Mouse (Mus musculus) forebrain, embryonic 11.5 days (tissue): Measurements from ENCODE around the gene Fut2. TPM values are rescaled to one million over a fixed set of nuclear protein-coding genes. Genes with fewer than 3 reads are reported as not detected.
"Not testable (repeated sequence)": the region's sequence is repeated elsewhere in the genome, so short reads cannot be mapped to it uniquely, and the experiment has no call there.

Experiments used
- ATAC-seq: fragments of 200-750 bp; cut with Nextera tagmentation; replicated peaks from 2 replicates; pipeline ENCODE4 v1.8.0; 2017; ENCODE audit warnings: moderate TSS enrichment; ENCODE audit not compliant: low FRiP score
- DNase-seq: peaks from one replicate; pipeline ENCODE4 v3.0.0-alpha.2; 2017; ENCODE audit warnings: low spot score
- H3K27ac ChIP-seq: fragments of 300-500 bp; sonication (generic); 2 replicates; pipeline ENCODE4 v1.5.1; 2014; ENCODE audit warnings: low read depth, low read length
- H3K27me3 ChIP-seq: fragments of 300-500 bp; sonication (generic); 2 replicates; pipeline ENCODE4 v1.6.1; 2014; ENCODE audit warnings: mild to moderate bottlenecking, low read length, mixed read lengths; ENCODE audit not compliant: control insufficient read depth, insufficient read depth
- H3K36me3 ChIP-seq: fragments of 300-500 bp; sonication (generic); 2 replicates; pipeline ENCODE4 v1.6.1; 2014; ENCODE audit warnings: mild to moderate bottlenecking, low read length, moderate library complexity, mixed read lengths; ENCODE audit not compliant: control insufficient read depth, insufficient read depth
- H3K4me1 ChIP-seq: fragments of 300-500 bp; sonication (generic); replicated peaks from 2 replicates; pipeline ENCODE4 v1.6.1; 2014; ENCODE audit warnings: low read length, mixed read lengths; ENCODE audit not compliant: control insufficient read depth, insufficient read depth
- H3K4me2 ChIP-seq: fragments of 300-500 bp; sonication (generic); 2 replicates; pipeline ENCODE4 v1.6.1; 2014; ENCODE audit warnings: low read depth, mild to moderate bottlenecking, low read length, moderate library complexity, mixed read lengths; ENCODE audit not compliant: severe bottlenecking
- H3K4me3 ChIP-seq: fragments of 300-500 bp; sonication (generic); 2 replicates; pipeline ENCODE4 v1.5.1; 2014; ENCODE audit warnings: low read depth, low read length
- H3K9ac ChIP-seq: fragments of 300-500 bp; sonication (generic); 2 replicates; pipeline ENCODE4 v1.6.1; 2014; ENCODE audit warnings: low read length
- H3K9me3 ChIP-seq: fragments of 300-500 bp; sonication (generic); 2 replicates; pipeline ENCODE4 v1.6.1; 2016; ENCODE audit warnings: low read length, mixed read lengths; ENCODE audit not compliant: control insufficient read depth
- WGBS: fragments of 180-500 bp; shearing (Covaris S2); extraction: QIAGEN DNeasy Blood & Tissue Kit; methylation state at CpG from one replicate; pipeline ENCODE4 v1.1.7; 2014; 5-methylcytosine and 5-hydroxymethylcytosine counted together
- polyA plus RNA-seq: library from polyadenylated mRNA; unstranded; fragments of >200 nt; fragmentation: Nextera tagmentation; extraction: Ambion mirVana; gene quantifications from 2 replicates; pipeline ENCODE4 v1.2.1, GENCODE M21; 2014

Fut2 gene
- polyA plus RNA-seq, 1 experiment from 2014 or later: not detected

DNA sequence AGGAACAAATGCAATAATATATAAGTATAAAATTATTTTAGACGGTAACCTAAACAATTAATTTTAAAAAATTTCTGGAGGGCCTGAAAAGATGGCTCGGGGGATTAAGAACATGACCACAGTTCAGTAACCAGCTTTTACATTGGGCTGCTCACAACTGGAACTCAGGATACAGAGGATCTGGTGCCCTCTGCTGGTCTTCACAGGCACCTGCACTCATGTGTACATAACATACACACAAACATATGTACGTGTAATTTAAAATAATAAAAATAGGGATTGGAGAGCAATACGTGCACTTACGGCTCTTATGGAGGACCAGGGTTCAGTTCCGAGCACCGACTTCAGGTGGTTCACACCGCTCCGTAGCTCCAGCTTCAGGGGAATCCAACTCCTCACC is 2.7 kb upstream of the Fut2 start:
- H3K27ac ChIP-seq: no peak overlapping the region
- no peak overlapping the region for H3K9ac ChIP-seq
- no peaks in the 10 kb centered on the region for H3K4me1 ChIP-seq
- H3K4me2 ChIP-seq: no peak overlapping the region
- no peak overlapping the region for H3K4me3 ChIP-seq
- ATAC-seq: no peak
- H3K27me3 ChIP-seq: no peaks in the 10 kb centered on the region
- no peaks in the 10 kb centered on the region for H3K36me3 ChIP-seq
- DNase-seq: no peak
- H3K9me3 ChIP-seq: no peaks in the 10 kb centered on the region
- WGBS: 96% methylated on average over 9 of the region's 9 CpGs

DNA sequence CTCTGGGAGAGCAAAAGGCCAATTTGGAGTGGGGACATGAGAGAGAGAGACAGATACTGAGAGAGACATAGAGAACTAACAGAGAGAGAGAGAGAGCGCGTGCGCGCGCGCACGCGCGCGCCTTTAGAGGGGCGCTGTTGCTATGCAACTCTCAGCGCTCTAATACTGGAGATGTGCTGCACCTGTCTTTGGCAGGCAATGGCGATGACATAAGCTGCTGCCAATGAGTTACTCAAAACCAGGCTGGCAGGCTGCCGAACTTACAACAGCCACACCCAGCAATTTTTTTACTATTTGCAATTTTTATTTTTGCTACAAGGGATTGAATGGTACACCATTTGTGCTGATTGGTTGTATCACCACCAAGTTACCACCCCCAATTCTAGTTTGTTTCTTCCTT is 1.6 kb upstream of the Fut2 start:
- no peaks in the 10 kb centered on the region for H3K27me3 ChIP-seq
- no peaks in the 10 kb centered on the region for H3K9me3 ChIP-seq
- no peaks in the 10 kb centered on the region for H3K4me1 ChIP-seq
- no peaks in the 10 kb centered on the region for H3K36me3 ChIP-seq
- H3K27ac ChIP-seq: no peak overlapping the region
- WGBS: 80% methylated on average over 14 of the region's 14 CpGs
- H3K4me2 ChIP-seq: no peak overlapping the region
- no peak overlapping the region for H3K9ac ChIP-seq
- H3K4me3 ChIP-seq: no peak overlapping the region
- DNase-seq: no peak
- no peak for ATAC-seq

DNA sequence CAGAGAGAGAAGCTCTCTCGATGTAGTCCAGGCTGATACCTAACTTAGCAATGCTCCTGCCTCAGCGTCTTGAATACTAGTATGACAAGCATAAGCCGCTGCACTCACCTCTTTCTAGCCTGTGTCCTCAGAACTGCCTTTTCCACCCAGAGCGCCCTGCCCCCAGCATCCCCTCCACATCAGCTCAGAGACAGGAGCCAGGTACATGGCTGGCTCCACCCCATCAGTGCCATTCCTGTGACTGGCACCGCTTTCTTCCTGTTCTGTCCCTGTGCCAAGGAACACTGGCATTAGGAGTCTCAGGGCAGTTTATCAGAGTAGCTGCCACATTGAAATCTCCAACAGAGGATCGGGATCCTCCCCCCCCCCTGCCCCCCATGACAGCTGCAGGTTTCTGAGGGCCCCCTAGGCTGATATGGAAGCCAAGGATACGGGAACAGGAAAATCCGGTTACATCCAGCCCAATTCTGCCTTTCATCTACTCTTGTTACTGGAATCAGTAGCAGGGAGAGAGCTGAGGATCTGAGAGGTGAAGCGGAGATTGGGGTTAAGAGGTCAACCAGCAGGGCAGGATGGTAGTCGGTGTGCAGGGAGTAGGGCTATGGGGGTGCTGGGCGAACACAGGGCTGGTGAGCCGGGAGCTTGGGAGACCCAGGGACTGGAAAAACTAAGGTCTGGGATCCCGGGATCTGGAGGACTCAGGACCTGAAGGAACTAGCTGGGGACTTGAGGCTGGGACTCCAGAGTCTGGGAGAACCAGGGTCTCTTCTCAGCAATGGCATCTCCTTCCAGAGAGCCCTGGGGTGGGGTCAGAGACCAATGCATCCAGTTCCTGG is 673 bp downstream of the Fut2 start:
- no peaks in the 10 kb centered on the region for H3K27me3 ChIP-seq
- WGBS: 64% methylated on average over 13 of the region's 13 CpGs
- H3K9me3 ChIP-seq: no peaks in the 10 kb centered on the region
- DNase-seq: no peak
- no peak overlapping the region for H3K27ac ChIP-seq
- H3K36me3 ChIP-seq: no peaks in the 10 kb centered on the region
- H3K9ac ChIP-seq: no peak overlapping the region
- no peaks in the 10 kb centered on the region for H3K4me1 ChIP-seq
- no peak overlapping the region for H3K4me2 ChIP-seq
- ATAC-seq: no peak
- H3K4me3 ChIP-seq: no peak overlapping the region

DNA sequence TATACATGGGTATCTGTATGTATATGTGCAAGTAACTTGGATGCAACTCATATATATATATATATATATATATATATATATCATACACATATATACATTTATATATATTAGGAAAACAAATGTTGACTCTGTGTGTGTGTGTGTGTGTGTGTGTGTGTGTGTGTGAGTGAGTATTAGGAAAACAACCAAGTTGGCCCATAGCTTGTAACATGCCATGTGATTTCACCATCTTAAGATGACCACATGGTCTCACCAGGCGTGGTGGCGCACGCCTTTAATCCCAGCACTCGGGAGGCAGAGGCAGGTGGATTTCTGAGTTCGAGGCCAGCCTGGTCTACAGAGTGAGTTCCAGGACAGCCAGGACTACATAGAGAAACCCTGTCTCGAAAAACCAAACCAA is 4.5 kb downstream of the Fut2 start:
- H3K27me3 ChIP-seq, H3K9me3 ChIP-seq, H3K4me1 ChIP-seq, DNase-seq, H3K9ac ChIP-seq, H3K4me3 ChIP-seq, H3K36me3 ChIP-seq, H3K4me2 ChIP-seq, ATAC-seq, H3K27ac ChIP-seq: not testable (repeated sequence)
- WGBS: 90% methylated on average over 6 of the region's 6 CpGs

DNA sequence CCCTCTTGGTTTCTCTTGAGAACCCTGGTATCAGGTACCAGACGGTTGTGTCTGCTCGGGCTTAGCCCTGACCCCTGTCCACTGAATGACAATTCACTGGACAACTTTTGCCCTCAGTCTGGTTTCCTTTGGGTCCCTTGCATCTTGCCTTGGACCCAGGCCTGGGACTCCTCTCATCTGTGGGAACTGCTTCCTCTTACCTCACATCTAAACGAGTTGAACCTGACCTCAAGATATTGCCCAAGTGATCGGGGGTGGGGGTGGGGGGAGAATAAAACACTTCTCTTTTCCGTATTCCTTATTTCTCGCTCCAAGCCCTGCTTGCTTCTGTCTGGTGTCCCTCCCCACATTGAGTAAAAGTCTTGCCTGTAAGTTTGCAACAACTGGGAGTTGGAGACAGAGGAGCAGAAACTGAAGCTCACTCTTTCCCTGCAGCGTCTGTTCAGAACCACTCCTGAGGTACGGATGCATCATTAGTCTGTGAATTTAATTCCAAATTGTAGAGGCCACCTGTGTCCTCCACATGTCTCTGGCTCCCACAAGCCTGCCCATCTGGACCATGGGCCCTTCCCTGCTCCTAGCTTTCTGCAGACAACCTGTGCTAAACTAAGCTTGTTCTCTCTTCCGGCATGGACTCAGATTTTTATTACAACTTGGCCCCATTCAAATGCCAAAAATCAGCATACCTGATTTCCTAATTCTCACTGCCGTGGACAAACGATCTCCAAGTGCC is 5.3 kb downstream of the Fut2 start:
- H3K4me3 ChIP-seq: no peak overlapping the region
- 86% methylated on average over 11 of the region's 11 CpGs for WGBS

DNA sequence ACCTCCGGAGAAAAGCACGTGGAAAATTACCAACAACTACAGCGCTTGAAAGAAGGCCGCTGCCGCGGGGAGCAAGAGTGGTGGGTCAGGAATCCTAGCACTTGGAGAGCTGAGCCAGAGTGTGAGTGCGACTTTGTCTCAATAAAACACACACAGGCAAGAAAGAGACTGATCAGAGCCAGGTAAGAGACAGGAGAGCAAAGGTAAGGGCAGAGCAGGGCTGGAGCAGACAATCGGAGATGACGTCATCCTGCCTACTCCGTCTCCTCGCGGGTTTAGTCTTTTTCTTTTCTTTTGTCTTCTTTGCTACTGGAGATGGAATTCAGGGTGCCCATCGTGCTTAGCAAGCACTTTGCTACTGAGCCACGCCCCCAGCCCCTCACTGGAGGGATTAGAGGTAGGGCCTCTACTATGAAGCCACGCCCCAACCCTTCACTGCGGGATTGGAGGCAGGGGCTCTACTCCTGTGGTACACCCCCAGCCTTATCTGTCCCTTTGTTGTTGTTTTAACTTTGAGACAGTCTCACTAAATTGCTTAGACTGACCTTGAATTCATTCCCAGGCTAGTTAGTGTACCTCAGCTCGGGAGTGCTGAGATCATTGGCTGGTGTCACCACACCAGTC is 11.7 kb downstream of the Fut2 start:
- Histone ChIP-seq H3K9ac (peak overlapping the region; percentile 43; the same call in 1 of the 2 replicates), H3K36me3 (no peaks in the 10 kb centered on the region), H3K9me3 (no peaks in the 10 kb centered on the region), H3K4me3 (no peak overlapping the region), H3K27ac (no peak overlapping the region), H3K4me1 (no peaks in the 10 kb centered on the region; the same call in 1 of the 2 replicates), H3K4me2 (peak overlapping the region; percentile 24; the same call in 1 of the 2 replicates), H3K27me3 (no peaks in the 10 kb centered on the region)
- 26% methylated on average over 17 of the region's 17 CpGs for WGBS
- DNase-seq (no peak), ATAC-seq (no peak)

More for the DNA sequence above, 5.3 kb downstream of the Fut2 start:
- Histone ChIP-seq H3K4me1 (no peaks in the 10 kb centered on the region), H3K27ac (no peak overlapping the region), H3K4me2 (no peak overlapping the region), H3K27me3 (no peaks in the 10 kb centered on the region), H3K9ac (no peak overlapping the region), H3K9me3 (no peaks in the 10 kb centered on the region), H3K36me3 (no peaks in the 10 kb centered on the region)
- no peak for DNase-seq
- no peak for ATAC-seq

DNA sequence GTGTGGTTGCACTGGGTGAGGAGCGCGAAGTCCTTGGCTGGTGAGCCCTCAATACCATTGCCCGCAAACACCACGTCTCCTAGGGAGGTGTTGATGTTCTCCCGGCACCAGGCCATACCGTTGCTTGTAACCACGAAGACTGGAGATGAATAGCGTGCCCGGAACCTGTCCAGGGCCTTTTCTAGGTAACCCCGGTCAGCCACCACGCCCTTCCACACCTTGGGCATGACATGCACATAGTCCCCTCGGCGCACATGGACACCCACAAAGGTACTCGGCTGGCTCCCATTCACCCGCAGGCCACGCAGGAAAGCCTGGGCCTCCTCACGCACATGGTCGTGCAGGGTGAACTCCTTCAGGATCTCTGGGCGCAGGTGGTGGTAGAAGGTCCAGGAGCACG is 15.7 kb downstream of the Fut2 start:
- not testable (repeated sequence) for H3K4me3 ChIP-seq, H3K27me3 ChIP-seq, ATAC-seq, H3K4me1 ChIP-seq, H3K36me3 ChIP-seq, H3K9me3 ChIP-seq, DNase-seq, H3K4me2 ChIP-seq, H3K9ac ChIP-seq, H3K27ac ChIP-seq
- WGBS: 90% methylated on average over 18 of the region's 20 CpGs

DNA sequence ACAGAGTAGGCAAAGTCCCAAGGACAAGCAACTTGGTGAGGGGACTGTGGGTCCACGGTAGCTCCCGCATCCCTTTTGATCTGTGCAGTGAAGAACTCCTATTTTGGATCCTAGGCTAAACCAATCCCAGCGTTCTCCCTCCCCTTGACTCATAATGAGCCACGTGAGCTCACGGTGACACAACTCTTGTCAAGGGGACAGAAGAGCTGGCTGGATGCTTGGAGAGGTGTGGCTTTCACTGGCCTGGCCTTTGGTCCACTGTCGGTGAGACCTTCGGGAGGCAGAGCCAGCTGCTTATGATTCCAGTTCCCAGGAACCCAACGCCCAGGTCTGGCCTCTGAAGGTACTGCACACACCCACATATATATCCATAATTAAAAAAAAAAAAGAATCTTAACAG is 16.8 kb downstream of the Fut2 start:
- ATAC-seq (no peak), DNase-seq (no peak)
- H3K9ac ChIP-seq: no peak overlapping the region
- no peaks in the 10 kb centered on the region for H3K9me3 ChIP-seq
- H3K27ac ChIP-seq: no peak overlapping the region
- no peak overlapping the region for H3K4me3 ChIP-seq
- H3K4me2 ChIP-seq: no peak overlapping the region
- WGBS: 77% methylated on average over 8 of the region's 8 CpGs
- peaks cover 5% of the 10 kb centered on the region for H3K4me1 ChIP-seq
- H3K27me3 ChIP-seq: no peaks in the 10 kb centered on the region
- no peaks in the 10 kb centered on the region for H3K36me3 ChIP-seq
